ENCODE assay signal across 7 mouse cellular contexts in the genomic region with DNA sequence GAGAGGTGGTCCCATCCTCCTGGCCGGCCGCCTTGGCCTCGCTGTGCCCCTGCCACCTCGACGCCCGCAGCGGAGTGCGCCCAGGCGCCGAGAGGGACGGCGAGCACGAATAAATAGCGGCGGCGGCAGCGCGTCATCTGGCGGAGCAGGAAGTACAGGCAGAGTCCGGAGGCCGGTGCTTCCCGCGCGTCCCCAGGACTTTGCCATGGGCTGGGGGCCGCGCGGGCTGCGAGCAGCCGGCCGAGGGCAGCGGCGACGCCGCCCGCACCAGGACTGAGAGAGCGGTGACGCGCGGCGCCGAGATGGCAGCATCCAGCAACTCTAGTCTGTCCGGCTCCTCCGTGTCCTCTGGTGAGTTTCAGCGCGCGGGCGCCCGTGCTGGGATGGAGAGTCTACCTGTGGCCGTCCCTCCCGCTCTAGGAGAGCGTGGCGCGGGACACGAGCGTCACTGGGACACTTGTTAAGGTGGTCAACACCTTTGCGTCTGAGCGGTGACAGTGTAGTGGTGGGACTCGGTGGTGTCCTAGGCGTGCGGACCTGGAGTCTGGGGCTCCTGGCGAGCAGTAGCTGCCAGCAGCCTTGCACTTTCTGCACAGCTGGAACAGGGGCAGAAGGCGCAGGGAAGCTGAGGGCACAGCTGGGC. TPM values are rescaled to one million over a fixed set of nuclear protein-coding genes. Genes with fewer than 3 reads are reported as not detected.
DNase-seq lines count a peak whose midpoint lies in the region; ATAC-seq and TF ChIP-seq lines count a peak whose summit lies in the region.

No protein-coding gene starts in this region.

- no peaks in the 10 kb centered on the region for H3K27me3 ChIP-seq in intestine, embryonic 16.5 days (replicated peaks; ENCODE audit: control insufficient read depth, insufficient read depth, low read length)
- H3K27me3 ChIP-seq in limb, embryonic 13.5 days: peaks cover 43% of the 10 kb centered on the region
- peaks cover 10% of the 10 kb centered on the region; the same call in 1 of the 2 replicates for H3K27me3 ChIP-seq in midbrain, embryonic 11.5 days (ENCODE audit: control insufficient read depth, insufficient read depth, low read length)
- H3K27me3 ChIP-seq in small intestine, adult 2 months (ENCODE audit: control insufficient read depth, insufficient read depth, low read length): no peaks in the 10 kb centered on the region

- peak overlapping the region; percentile 77 for H3K27ac ChIP-seq in intestine, embryonic 16.5 days (ENCODE audit: low read length)
- peak overlapping the region; percentile 74 for H3K27ac ChIP-seq in limb, embryonic 13.5 days
- H3K27ac ChIP-seq in midbrain, embryonic 11.5 days (ENCODE audit: low read depth, low read length): peak overlapping the region; percentile 73
- H3K27ac ChIP-seq in small intestine, adult 2 months (ENCODE audit: insufficient read depth, low read depth, low read length): peak overlapping the region; percentile 71

- no peaks in the 10 kb centered on the region for H3K36me3 ChIP-seq in intestine, embryonic 16.5 days (ENCODE audit: control insufficient read depth, insufficient read depth, low read length)
- H3K36me3 ChIP-seq in limb, embryonic 13.5 days: no peaks in the 10 kb centered on the region
- H3K36me3 ChIP-seq in midbrain, embryonic 11.5 days (ENCODE audit: control insufficient read depth, insufficient read depth, low read length): no peaks in the 10 kb centered on the region
- H3K36me3 ChIP-seq in small intestine, adult 2 months (ENCODE audit: control insufficient read depth, insufficient read depth, low read length): no peaks in the 10 kb centered on the region

- peak; percentile 79 for DNase-seq in adrenal gland, postnatal 14 days
- peak; percentile 85 to 88 for DNase-seq in cerebellum, postnatal 25 days
- DNase-seq in gastrocnemius, postnatal 10 days: peak; percentile 51
- DNase-seq in midbrain, embryonic 11.5 days (ENCODE audit: low spot score, missing footprints): peak; percentile 97

- under 1% methylated on average over 62 of the region's 62 CpGs for WGBS in intestine, embryonic 16.5 days
- WGBS in limb, embryonic 13.5 days: 0% methylated on average over 56 of the region's 62 CpGs
- WGBS in midbrain, embryonic 11.5 days: under 1% methylated on average over 62 of the region's 62 CpGs
- WGBS in small intestine, adult 2 months: under 1% methylated on average over 62 of the region's 62 CpGs

- no peaks in the 10 kb centered on the region for H3K9me3 ChIP-seq in intestine, embryonic 16.5 days (ENCODE audit: control insufficient read depth, low read length)
- H3K9me3 ChIP-seq in limb, embryonic 13.5 days: no peaks in the 10 kb centered on the region; the same call in 1 of the 2 replicates
- H3K9me3 ChIP-seq in midbrain, embryonic 11.5 days (ENCODE audit: control insufficient read depth, low read length): no peaks in the 10 kb centered on the region

- H3K4me2 ChIP-seq in intestine, embryonic 16.5 days (ENCODE audit: low read depth, low read length): peak overlapping the region; percentile 94
- H3K4me2 ChIP-seq in limb, embryonic 13.5 days (replicated peaks): peak overlapping the region; percentile 92
- peak overlapping the region; percentile 93 for H3K4me2 ChIP-seq in midbrain, embryonic 11.5 days

- peak overlapping the region; percentile 85 for H3K9ac ChIP-seq in intestine, embryonic 16.5 days (ENCODE audit: low read depth, low read length)
- H3K9ac ChIP-seq in limb, embryonic 13.5 days: peak overlapping the region; percentile 82
- H3K9ac ChIP-seq in midbrain, embryonic 11.5 days (ENCODE audit: low read length): peak overlapping the region; percentile 78

- peak; percentile 88 for ATAC-seq in intestine, embryonic 16.5 days
- ATAC-seq in limb, embryonic 13.5 days (ENCODE audit: low FRiP score, low read depth): peak; percentile 72; the same call in 1 of the 2 replicates
- peak; percentile 82 for ATAC-seq in midbrain, embryonic 11.5 days (ENCODE audit: low FRiP score)

- H3K4me3 ChIP-seq in intestine, embryonic 16.5 days (ENCODE audit: low read length): peak overlapping the region; percentile 73
- H3K4me3 ChIP-seq in limb, embryonic 13.5 days: peak overlapping the region; percentile 72
- peak overlapping the region; percentile 61 for H3K4me3 ChIP-seq in midbrain, embryonic 11.5 days (ENCODE audit: low read depth, low read length)
- H3K4me3 ChIP-seq in small intestine, adult 2 months (ENCODE audit: low read depth, low read length): peak overlapping the region; percentile 69

- TF ChIP-seq CTCF in small intestine, adult 2 months (IDR thresholded peaks at IDR 0.05; ENCODE audit: extremely low read depth, insufficient read length, insufficient replicate concordance, low read depth, low read length): no peak

- peaks cover 19% of the 10 kb centered on the region for H3K4me1 ChIP-seq in intestine, embryonic 16.5 days (ENCODE audit: control insufficient read depth, insufficient read depth, low read length)
- H3K4me1 ChIP-seq in limb, embryonic 13.5 days: peaks cover 25% of the 10 kb centered on the region
- H3K4me1 ChIP-seq in midbrain, embryonic 11.5 days (ENCODE audit: control insufficient read depth, insufficient read depth, low read length): peaks cover 12% of the 10 kb centered on the region; the same call in 1 of the 2 replicates
- H3K4me1 ChIP-seq in small intestine, adult 2 months (ENCODE audit: control insufficient read depth, insufficient read depth, insufficient read length, low read length): peaks cover 16% of the 10 kb centered on the region

- peak; percentile 92 for TF ChIP-seq POLR2A in small intestine, adult 2 months (IDR thresholded peaks at IDR 0.05; ENCODE audit: low read depth, low read length)

RNA-seq across cellular contexts. Expression of gene Chn2, which starts 0.6 kb away (rescaled TPM):
- total RNA-seq in adrenal gland, postnatal 14 days (2021): 6.9 and 9.9 TPM in 2 replicates
- 1 to 10 TPM; 7.1 to 7.8 TPM for total RNA-seq in gastrocnemius, postnatal 10 days (2021)
- polyA plus RNA-seq in intestine, embryonic 16.5 days (2015; fragmentation: Nextera tagmentation; extraction: Ambion mirVana): 20.2 and 20.8 TPM in 2 replicates
- polyA plus RNA-seq in limb, embryonic 13.5 days (2015; fragmentation: Nextera tagmentation; extraction: Ambion mirVana): 11.9 and 12.4 TPM in 2 replicates
- 23.2 and 26.0 TPM in 2 replicates for polyA plus RNA-seq in midbrain, embryonic 11.5 days (2014; fragmentation: Nextera tagmentation; extraction: Ambion mirVana)
- 35.2 and 53.5 TPM in 2 replicates for polyA plus RNA-seq in small intestine, adult 2 months (2012; rRNA removed)

Comparison
In these comparisons a context has a peak if more than half of its experiments do, and no peak if none do; other contexts are left out.
1. Peak in every context shown above with its lines: DNase-seq, ATAC-seq, H3K4me3 ChIP-seq and H3K27ac ChIP-seq.